Mouse (Mus musculus) kidney, adult 2 months (tissue): ENCODE data around the gene Abca6. TPM values are rescaled to one million over a fixed set of nuclear protein-coding genes. Genes with fewer than 3 reads are reported as not detected.
A peak's percentile ranks its signal among the peaks of the same experiment; 100 is the strongest.

ENCODE experiments used
- DNase-seq: peaks from one replicate; pipeline ENCODE4 v3.0.0; 2021
- H3K27ac ChIP-seq: fragments of 200-500 bp; 2 replicates; pipeline ENCODE4 v1.5.1; 2012; ENCODE audit warnings: low read depth, low read length, control low read depth, inconsistent platforms; ENCODE audit not compliant: insufficient read depth
- H3K27me3 ChIP-seq: fragments of 200-500 bp; replicated peaks from 2 replicates; pipeline ENCODE4 v1.6.1; 2012; ENCODE audit warnings: mild to moderate bottlenecking, moderate library complexity, low read length, inconsistent platforms; ENCODE audit not compliant: control insufficient read depth, insufficient read depth
- H3K36me3 ChIP-seq: fragments of 200-500 bp; 2 replicates; pipeline ENCODE4 v1.6.1; 2012; ENCODE audit warnings: mild to moderate bottlenecking, moderate library complexity, low read length, inconsistent platforms; ENCODE audit not compliant: control insufficient read depth, insufficient read depth
- H3K4me1 ChIP-seq: fragments of 200-500 bp; 2 replicates; pipeline ENCODE4 v1.6.1; 2011; ENCODE audit warnings: low read length; ENCODE audit not compliant: control insufficient read depth, insufficient read depth
- H3K4me3 ChIP-seq: fragments of 200-500 bp; 2 replicates; pipeline ENCODE4 v1.5.1; 2011; ENCODE audit warnings: mild to moderate bottlenecking, low read depth, low read length, control low read depth; ENCODE audit not compliant: insufficient read depth
- CTCF ChIP-seq: fragments of 200-500 bp; conservative IDR thresholded peaks from 2 replicates; pipeline ENCODE4 v1.5.1; 2011; ENCODE audit warnings: low read depth, mild to moderate bottlenecking, control low read depth, low read length, moderate library complexity, mixed read lengths; ENCODE audit not compliant: insufficient read depth, insufficient read length
- POLR2A ChIP-seq: fragments of 200-500 bp; IDR thresholded peaks from one replicate; pipeline ENCODE4 v1.6.1; 2011; ENCODE audit warnings: low read depth, low read length, control low read depth
- WGBS: fragments of 180-500 bp; shearing (Covaris S2); methylation state at CpG from one replicate; pipeline ENCODE4 v1.1.7; 2018; 5-methylcytosine and 5-hydroxymethylcytosine counted together
- polyA plus RNA-seq: library from polyadenylated mRNA; depleted of rRNA; stranded (reverse); fragments of >200 nt; gene quantifications from 2 replicates; pipeline ENCODE4 v1.2.3, GENCODE M21; 2012; rRNA removed

Abca6 gene
- polyA plus RNA-seq, 1 experiment, result 0.56 TPM

DNA sequence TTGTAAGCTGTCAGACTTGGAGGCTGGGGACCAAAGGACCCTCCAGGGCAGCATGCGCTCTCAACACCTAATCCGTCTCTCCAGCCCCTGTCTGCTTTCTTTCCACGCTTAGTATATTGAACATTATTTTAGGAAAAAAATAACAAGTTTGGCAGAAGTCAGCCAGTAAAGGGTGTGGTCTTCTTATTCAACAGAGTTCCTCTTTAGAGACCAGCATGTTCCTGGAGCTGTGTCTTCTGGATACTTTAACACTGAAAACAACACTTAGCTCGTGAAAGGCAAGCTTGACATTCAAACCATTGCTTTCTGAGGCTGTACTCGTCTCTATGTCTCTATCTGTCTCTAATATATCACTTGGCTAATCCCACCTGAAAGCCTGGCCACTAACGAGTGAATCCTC, 94.5 kb downstream of the Abca6 start:
- DNase-seq, result no peak
- Histone ChIP-seq H3K27me3 (no peaks in the 10 kb centered on the region), H3K4me1 (no peaks in the 10 kb centered on the region), H3K36me3 (no peaks in the 10 kb centered on the region), H3K27ac (no peak overlapping the region), H3K4me3 (no peak overlapping the region)
- 65% methylated on average over 6 of the region's 6 CpGs for WGBS
- TF ChIP-seq CTCF (no peak), POLR2A (no peak)

DNA sequence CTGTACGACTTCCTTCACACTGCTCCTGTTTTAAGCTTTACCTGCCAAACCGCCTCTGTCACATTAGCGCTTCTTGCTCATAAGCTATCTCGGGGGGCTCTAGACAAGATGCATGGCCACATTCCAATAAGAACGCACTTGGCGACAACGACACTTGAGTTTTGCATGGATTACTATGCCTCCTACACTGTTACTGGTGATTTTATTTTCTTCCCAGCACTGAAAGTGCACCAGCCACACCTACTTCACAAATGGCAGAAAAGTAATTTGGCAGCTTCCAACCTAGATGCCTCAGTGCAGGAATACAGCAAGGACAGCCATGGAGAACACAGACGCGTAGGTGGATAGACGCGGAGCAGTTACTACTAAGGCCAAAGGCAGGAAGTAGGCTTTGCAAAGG, 95.6 kb downstream of the Abca6 start:
- Histone ChIP-seq H3K4me3 (no peak overlapping the region), H3K27ac (no peak overlapping the region), H3K4me1 (no peaks in the 10 kb centered on the region), H3K36me3 (no peaks in the 10 kb centered on the region), H3K27me3 (no peaks in the 10 kb centered on the region)
- TF ChIP-seq CTCF, result no peak
- no peak for TF ChIP-seq POLR2A
- WGBS, result 95% methylated on average over 11 of the region's 11 CpGs
- DNase-seq, result no peak

DNA sequence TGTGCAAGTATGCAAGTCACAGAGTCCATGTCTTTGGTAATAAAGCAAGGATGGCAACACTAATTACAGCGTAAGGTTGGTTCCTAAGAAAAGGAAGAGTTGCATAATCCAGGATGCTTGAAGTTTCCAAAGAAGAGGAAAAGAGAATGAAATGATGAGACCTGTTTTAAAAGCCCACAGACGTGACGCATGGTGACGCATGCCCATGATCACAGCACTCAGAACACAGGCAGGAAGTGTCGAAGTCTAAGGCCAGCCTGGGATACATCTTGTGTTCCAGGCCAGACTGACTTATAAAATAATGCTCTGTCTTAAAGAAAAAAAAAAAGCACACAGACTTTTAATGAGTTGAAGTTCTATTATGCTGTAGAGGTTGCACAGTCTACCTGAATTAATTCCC, 103.9 kb downstream of the Abca6 start:
- WGBS, result 90% methylated on average over 5 of the region's 5 CpGs
- Histone ChIP-seq H3K27ac (no peak overlapping the region), H3K4me1 (no peaks in the 10 kb centered on the region; the same call in 1 of the 2 replicates), H3K27me3 (no peaks in the 10 kb centered on the region), H3K36me3 (no peaks in the 10 kb centered on the region), H3K4me3 (no peak overlapping the region)
- TF ChIP-seq POLR2A (no peak), CTCF (no peak)
- DNase-seq, result no peak

DNA sequence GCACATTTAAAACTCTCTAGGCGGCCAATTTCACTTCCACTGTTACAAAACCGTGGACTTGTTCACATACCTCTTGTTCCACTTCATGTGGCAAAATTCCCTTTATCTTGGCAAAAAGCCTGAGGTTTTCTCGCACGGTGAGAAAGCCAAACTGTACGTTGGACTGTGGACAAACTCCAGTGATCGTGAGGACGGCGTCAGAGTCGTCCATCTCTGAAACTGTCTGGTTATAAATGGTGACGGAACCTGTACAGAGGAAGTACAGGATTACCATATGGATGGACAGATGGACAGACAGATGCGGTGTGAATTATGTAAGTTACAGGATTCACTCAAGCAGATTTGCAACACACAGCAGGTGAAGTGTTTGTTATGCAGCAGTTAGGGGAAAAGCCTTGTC, 106.2 kb downstream of the Abca6 start:
- no peak overlapping the region for H3K27ac ChIP-seq
- peak; percentile 81 for DNase-seq
- WGBS, result 51% methylated on average over 11 of the region's 11 CpGs

DNA sequence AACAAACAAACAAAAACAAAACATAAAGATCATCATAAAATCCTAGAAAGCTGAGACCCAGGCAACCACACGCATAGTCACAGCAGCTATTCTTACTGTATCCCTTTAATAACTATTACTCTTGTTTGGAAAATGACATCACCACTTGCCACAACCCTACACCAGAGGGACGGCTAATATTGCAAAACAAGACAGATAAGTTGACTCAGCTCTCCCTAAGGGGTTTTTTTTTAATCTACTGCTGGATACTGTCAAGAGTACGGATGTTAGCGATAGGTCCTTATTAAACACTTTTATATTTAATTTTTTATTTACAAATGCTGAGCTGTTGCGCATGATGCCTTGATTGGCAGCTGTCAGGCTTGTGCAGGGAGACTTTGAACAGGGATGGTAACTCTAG, 120.8 kb downstream of the Abca6 start:
- TF ChIP-seq POLR2A, result no peak
- TF ChIP-seq CTCF, result no peak
- 81% methylated on average over 5 of the region's 5 CpGs for WGBS
- H3K27ac ChIP-seq, result no peak overlapping the region
- no peaks in the 10 kb centered on the region for H3K36me3 ChIP-seq
- no peak overlapping the region for H3K4me3 ChIP-seq
- H3K4me1 ChIP-seq, result no peaks in the 10 kb centered on the region
- no peaks in the 10 kb centered on the region for H3K27me3 ChIP-seq
- no peak for DNase-seq

More for the DNA sequence above, 106.2 kb downstream of the Abca6 start:
- no peak overlapping the region for H3K4me3 ChIP-seq
- H3K4me1 ChIP-seq, result no peaks in the 10 kb centered on the region; the same call in 1 of the 2 replicates
- H3K27me3 ChIP-seq, result no peaks in the 10 kb centered on the region
- no peaks in the 10 kb centered on the region for H3K36me3 ChIP-seq
- TF ChIP-seq CTCF (no peak), POLR2A (no peak)

Other genes with a start within 250 kb of the Abca6 start
- 7.6 and 9.2 TPM in 2 replicates for gene Abca8a, start 155.8 kb downstream of the Abca6 start, polyA plus RNA-seq
- 2.0 and 2.6 TPM in 2 replicates for gene Abca9, start 83.6 kb downstream of the Abca6 start, polyA plus RNA-seq
- gene Abca5, start 85.9 kb upstream of the Abca6 start, polyA plus RNA-seq, result 1.3 and 2.0 TPM in 2 replicates
- 5.6 and 6.6 TPM in 2 replicates for gene Map2k6, start 147.3 kb upstream of the Abca6 start, polyA plus RNA-seq